ENCODE assay signal across 17 mouse cellular contexts in genomic region chr13:99062936-99063335, GRCm38 (mm10).
DNase-seq lines count a peak whose midpoint lies in the region; ATAC-seq and TF ChIP-seq lines count a peak whose summit lies in the region.
"Had no signal": no experiment of that assay in that cellular context is flagged by ENCODE, and none has a peak within 500 bp of the region (broad histone marks: within the 10 kb centered on the region; RNA-seq: fewer than 3 reads in every experiment).

No protein-coding gene starts in this region.

- no peaks in the 10 kb centered on the region for H3K36me3 ChIP-seq in kidney, postnatal 0 days (ENCODE audit: insufficient read depth, low read length)
- H3K36me3 ChIP-seq in C2C12 (ENCODE audit: control insufficient read depth, insufficient read depth): no peaks in the 10 kb centered on the region
- H3K36me3 ChIP-seq in embryonic facial prominence, embryonic 15.5 days: no peaks in the 10 kb centered on the region
- H3K36me3 ChIP-seq in forebrain, embryonic 16.5 days (ENCODE audit: control insufficient read depth, insufficient read depth): no peaks in the 10 kb centered on the region
- H3K36me3 ChIP-seq: forebrain, embryonic 12.5 days; heart, embryonic 13.5 days; liver, embryonic 13.5 days; stomach, embryonic 15.5 days had no signal

- TF ChIP-seq CTCF in kidney, postnatal 0 days (IDR thresholded peaks at IDR 0.05; ENCODE audit: low read depth): no peak
- TF ChIP-seq CTCF in C2C12 (IDR thresholded peaks at IDR 0.05; ENCODE audit: control insufficient read depth, insufficient read depth, insufficient read length): no peak

- H3K9ac ChIP-seq in kidney, postnatal 0 days (ENCODE audit: low read depth, low read length): no peak overlapping the region
- no peak overlapping the region for H3K9ac ChIP-seq in embryonic facial prominence, embryonic 15.5 days
- no peak overlapping the region for H3K9ac ChIP-seq in forebrain, embryonic 16.5 days (replicated peaks; ENCODE audit: low read depth, low read length)
- H3K9ac ChIP-seq: forebrain, embryonic 12.5 days; heart, embryonic 13.5 days; liver, embryonic 13.5 days; stomach, embryonic 15.5 days had no signal

- no peaks in the 10 kb centered on the region for H3K79me3 ChIP-seq in C2C12 (ENCODE audit: low read depth)

- DNase-seq in adrenal gland, adult (ENCODE audit: inconsistent age in 2 of 2, low spot score in 1 of 2): peak; percentile 31 to 79
- no peak for DNase-seq in adrenal gland, adult 8-10 months
- peak; percentile 42 for DNase-seq in kidney, postnatal 0 days (ENCODE audit: low spot score)
- no peak for DNase-seq in kidney, adult 18-20 months
- no peak for DNase-seq in heart, adult 9 months (ENCODE audit: low spot score in 2 of 2)
- DNase-seq: cerebellum, adult 9-11 months; embryo, embryonic 11 days; gastrocnemius, postnatal 14 days; liver, embryonic 13.5 days; midbrain, embryonic 14.5 days; thymus, postnatal 36 days had no signal

- no peak for ATAC-seq in kidney, postnatal 0 days (replicated peaks; ENCODE audit: low FRiP score, low read depth)
- no peak for ATAC-seq in embryonic facial prominence, embryonic 15.5 days (ENCODE audit: insufficient number of reproducible peaks, low FRiP score, low TSS enrichment, low read depth)
- no peak for ATAC-seq in forebrain, embryonic 16.5 days

- peaks cover 3% of the 10 kb centered on the region; the same call in 1 of the 2 replicates for H3K4me1 ChIP-seq in kidney, postnatal 0 days (replicated peaks; ENCODE audit: insufficient read depth, low read length)
- H3K4me1 ChIP-seq in embryonic facial prominence, embryonic 15.5 days: peaks cover 17% of the 10 kb centered on the region
- no peaks in the 10 kb centered on the region for H3K4me1 ChIP-seq in forebrain, embryonic 16.5 days (replicated peaks; ENCODE audit: control insufficient read depth, insufficient read depth, low read length)
- H3K4me1 ChIP-seq: liver, embryonic 13.5 days; stomach, embryonic 15.5 days had no signal

- H3ac ChIP-seq in C2C12 (ENCODE audit: control insufficient read depth, insufficient read length, low read depth): no peak overlapping the region

- 0 out of 2 replicates have a peak overlapping the region, but pooled peaks have one; percentile 19 for H3K27ac ChIP-seq in kidney, postnatal 0 days
- peak overlapping the region; percentile 31; the same call in 1 of the 2 replicates for H3K27ac ChIP-seq in embryonic facial prominence, embryonic 15.5 days (replicated peaks)
- H3K27ac ChIP-seq in forebrain, embryonic 16.5 days (ENCODE audit: low read length): no peak overlapping the region
- H3K27ac ChIP-seq: forebrain, embryonic 12.5 days; heart, embryonic 13.5 days; liver, embryonic 13.5 days; stomach, embryonic 15.5 days had no signal

- WGBS in kidney, postnatal 0 days: 35% methylated on average over 3 of the region's 3 CpGs
- WGBS in embryonic facial prominence, embryonic 15.5 days: 48% methylated on average over 3 of the region's 3 CpGs
- WGBS in forebrain, embryonic 16.5 days: 18% methylated on average over 3 of the region's 3 CpGs

- no peaks in the 10 kb centered on the region for H3K27me3 ChIP-seq in kidney, postnatal 0 days (ENCODE audit: insufficient read depth, low read length)
- no peaks in the 10 kb centered on the region for H3K27me3 ChIP-seq in C2C12 (ENCODE audit: control insufficient read depth, insufficient read depth, insufficient read length)
- H3K27me3 ChIP-seq in embryonic facial prominence, embryonic 15.5 days: no peaks in the 10 kb centered on the region
- H3K27me3 ChIP-seq in forebrain, embryonic 16.5 days (replicated peaks; ENCODE audit: control insufficient read depth, insufficient read depth, low read length): no peaks in the 10 kb centered on the region
- H3K27me3 ChIP-seq: forebrain, embryonic 12.5 days; heart, embryonic 13.5 days; liver, embryonic 13.5 days; stomach, embryonic 15.5 days had no signal

- no peaks in the 10 kb centered on the region for H3K9me3 ChIP-seq in kidney, postnatal 0 days (replicated peaks; ENCODE audit: low read length)
- no peaks in the 10 kb centered on the region for H3K9me3 ChIP-seq in embryonic facial prominence, embryonic 15.5 days (replicated peaks)
- no peaks in the 10 kb centered on the region for H3K9me3 ChIP-seq in forebrain, embryonic 16.5 days (ENCODE audit: control insufficient read depth, low read length)
- H3K9me3 ChIP-seq: forebrain, embryonic 12.5 days; heart, embryonic 13.5 days; liver, embryonic 13.5 days; stomach, embryonic 15.5 days had no signal

- no peaks in the 10 kb centered on the region for H3K79me2 ChIP-seq in C2C12 (ENCODE audit: control insufficient read depth, insufficient read depth)

- H3K4me3 ChIP-seq in kidney, postnatal 0 days (replicated peaks; ENCODE audit: low read depth, low read length): no peak overlapping the region
- H3K4me3 ChIP-seq in C2C12 (ENCODE audit: insufficient read depth, poor library complexity, severe bottlenecking): no peak overlapping the region
- H3K4me3 ChIP-seq in embryonic facial prominence, embryonic 15.5 days (replicated peaks): no peak overlapping the region
- H3K4me3 ChIP-seq in forebrain, embryonic 16.5 days (replicated peaks; ENCODE audit: low read length): no peak overlapping the region
- H3K4me3 ChIP-seq: forebrain, embryonic 12.5 days; heart, embryonic 13.5 days; liver, embryonic 13.5 days; stomach, embryonic 15.5 days had no signal

- no peak overlapping the region for H3K4me2 ChIP-seq in kidney, postnatal 0 days (ENCODE audit: low read length)
- H3K4me2 ChIP-seq in embryonic facial prominence, embryonic 15.5 days (replicated peaks): no peak overlapping the region
- no peak overlapping the region for H3K4me2 ChIP-seq in forebrain, embryonic 16.5 days (ENCODE audit: low read length)
- H3K4me2 ChIP-seq: forebrain, embryonic 12.5 days; heart, embryonic 13.5 days; liver, embryonic 13.5 days; stomach, embryonic 15.5 days had no signal

TF ChIP-seq in C2C12, 6 proteins besides CTCF, POLR2A, EP300 and RAD21:
- no peak for TF ChIP-seq MYOD1 (IDR thresholded peaks at IDR 0.05; ENCODE audit: control insufficient read depth, insufficient read length, low read depth)
- TF ChIP-seq CEBPB (IDR thresholded peaks at IDR 0.05; ENCODE audit: low read depth): peak; percentile 16
- TF ChIP-seq MAX (IDR thresholded peaks at IDR 0.05): peak; percentile 90
- peak; percentile 41 for TF ChIP-seq FOSL1 (IDR thresholded peaks at IDR 0.05; ENCODE audit: insufficient read depth, low read length, poor library complexity, severe bottlenecking)
TF ChIP-seq in C2C12: peak in this region for 3.

Comparison
In these comparisons a context has a peak if more than half of its experiments do, and no peak if none do; other contexts are left out.
1. DNase-seq: peak in adrenal gland, adult (2 of 2) and kidney, postnatal 0 days (single experiment); none in adrenal gland, adult 8-10 months (single experiment), kidney, adult 18-20 months (single experiment) and heart, adult 9 months (0 of 2).